Mouse (Mus musculus) hindlimb bud, embryonic 11.5 days (tissue): Measurements from ENCODE around the gene Atcay.
A peak's percentile ranks its signal among the peaks of the same experiment; 100 is the strongest.

Experiments
- DNase-seq: peaks from one replicate; pipeline ENCODE4 v3.0.0-alpha.2; 2012; ENCODE audit warnings: low read depth, low spot score; ENCODE audit errors: extremely low spot score

The Atcay gene

DNA sequence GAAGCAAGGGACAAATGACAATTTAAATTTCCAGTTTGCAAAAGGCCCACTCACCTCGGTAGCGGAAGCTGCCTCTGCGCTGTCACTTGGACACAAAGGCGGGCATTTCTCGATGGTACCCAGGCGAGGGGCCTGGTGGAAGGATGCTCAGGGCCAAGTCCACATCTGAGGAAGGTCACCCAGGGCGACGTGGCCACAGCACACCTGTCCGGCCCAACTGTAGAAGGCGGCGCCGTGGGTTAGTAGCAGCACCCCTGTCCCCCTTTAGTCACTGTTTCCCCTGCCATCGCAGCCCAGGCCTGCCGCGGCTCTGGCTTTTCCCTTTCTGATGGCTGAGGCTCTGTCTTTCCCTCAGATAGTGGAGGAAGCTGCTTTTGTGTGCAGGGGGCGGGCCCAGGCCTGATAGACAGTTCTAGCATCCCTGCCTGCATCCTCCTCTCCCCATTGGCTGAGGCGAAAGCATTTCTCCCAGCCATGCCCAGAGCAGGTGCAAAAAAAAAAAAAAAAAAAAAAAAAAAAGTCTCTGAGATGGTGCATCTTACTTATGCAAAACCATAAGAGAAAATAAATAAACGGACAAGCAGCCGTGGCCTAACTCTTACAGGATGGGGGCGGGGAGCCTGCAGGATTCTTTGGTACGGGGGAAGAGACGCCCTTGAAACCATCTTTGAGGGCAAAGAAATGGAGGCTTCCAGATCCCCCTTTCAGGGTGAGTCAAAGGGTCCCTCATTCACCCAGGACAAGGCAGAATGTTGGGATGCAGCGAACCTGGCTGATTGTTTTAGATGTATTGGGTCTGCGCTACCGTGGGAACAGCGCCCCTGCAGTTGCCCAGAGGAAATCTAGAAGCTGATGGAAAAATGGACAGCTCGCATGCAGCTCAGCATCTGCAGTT lies at the start of gene Atcay:
TSS of gene Atcay (minus strand) at position 396 of the 895 bp plus-strand sequence.
- no peak for DNase-seq

DNA sequence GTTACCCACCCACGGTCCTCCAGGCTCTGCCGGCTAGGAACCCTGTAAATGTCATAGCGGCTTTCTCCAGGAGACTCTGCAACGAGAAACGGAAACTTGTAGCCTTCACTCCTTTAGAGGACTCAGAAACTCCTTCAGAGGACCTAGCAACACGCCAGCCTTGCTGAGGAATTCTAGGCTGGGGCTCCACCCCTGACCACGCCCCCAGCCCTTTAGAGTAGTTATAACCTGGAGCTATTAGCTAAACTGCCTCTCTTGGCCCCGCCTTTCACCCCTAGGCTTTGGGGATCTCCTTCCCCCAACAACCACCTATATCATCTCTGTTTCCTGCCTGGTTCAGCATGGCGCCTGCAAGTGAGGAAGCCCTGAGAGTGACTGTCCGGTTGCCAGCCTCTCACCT lies 48.9 kb upstream of the Atcay start:
- DNase-seq = no peak

GRCm38 (mm10) chr10:81277676-81278075 lies 47.0 kb upstream of the Atcay start:
- no peak for DNase-seq

DNA sequence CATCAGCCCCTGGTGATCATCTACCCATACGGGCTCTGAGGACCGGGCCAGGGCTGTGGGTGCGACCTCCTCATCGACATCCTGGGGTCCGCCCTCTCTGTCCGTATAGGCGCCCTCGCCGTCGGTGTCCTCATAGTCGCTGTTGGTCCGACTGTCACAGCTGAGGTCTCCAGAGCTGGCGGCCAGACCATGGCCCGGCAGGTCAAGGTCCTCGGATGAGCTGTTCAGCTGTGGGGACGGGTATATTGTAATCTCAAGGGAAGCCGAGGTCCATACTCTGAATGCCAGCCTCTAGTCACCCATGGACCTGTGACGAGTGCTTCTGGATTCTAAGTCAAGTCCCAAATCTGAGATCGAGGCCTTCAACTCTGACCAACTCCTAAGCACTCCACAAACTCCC lies 43.2 kb upstream of the Atcay start:
- DNase-seq = no peak

- no peak for DNase-seq
These were observed 41.7 kb upstream of the Atcay start for GRCm38 (mm10) chr10:81272356-81272755.

- no peak for DNase-seq
These were observed 38.2 kb upstream of the Atcay start for GRCm38 (mm10) chr10:81268643-81269412.

DNA sequence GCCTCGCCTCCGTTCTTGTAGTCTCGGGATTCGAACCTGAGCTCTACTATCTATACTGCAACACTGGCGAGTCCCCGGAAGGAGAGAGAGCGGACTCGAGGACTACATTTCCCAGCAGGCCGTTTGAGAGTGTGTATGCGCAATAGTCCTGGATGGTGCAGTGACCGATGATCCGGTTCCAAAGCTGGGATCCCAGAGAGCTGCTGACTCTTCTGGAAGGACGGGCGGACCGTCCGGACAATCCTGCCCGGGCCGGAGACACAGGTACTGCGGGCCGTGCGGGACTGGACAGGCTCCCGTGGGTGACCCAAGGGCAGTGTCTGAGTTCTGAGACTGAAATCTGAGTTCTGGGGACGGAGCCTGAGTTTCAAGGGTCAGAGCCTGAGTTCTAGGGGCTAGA lies 37.4 kb upstream of the Atcay start:
- no peak for DNase-seq

- peak; percentile 77 for DNase-seq
These were observed 35.8 kb upstream of the Atcay start, which contains the start of the genes Mrpl54 and Apba3 for GRCm38 (mm10) chr10:81266211-81267105. Gene Mrpl54 (minus strand): TSS chr10:81266934. Gene Apba3 (plus strand): TSS chr10:81266960.

DNA sequence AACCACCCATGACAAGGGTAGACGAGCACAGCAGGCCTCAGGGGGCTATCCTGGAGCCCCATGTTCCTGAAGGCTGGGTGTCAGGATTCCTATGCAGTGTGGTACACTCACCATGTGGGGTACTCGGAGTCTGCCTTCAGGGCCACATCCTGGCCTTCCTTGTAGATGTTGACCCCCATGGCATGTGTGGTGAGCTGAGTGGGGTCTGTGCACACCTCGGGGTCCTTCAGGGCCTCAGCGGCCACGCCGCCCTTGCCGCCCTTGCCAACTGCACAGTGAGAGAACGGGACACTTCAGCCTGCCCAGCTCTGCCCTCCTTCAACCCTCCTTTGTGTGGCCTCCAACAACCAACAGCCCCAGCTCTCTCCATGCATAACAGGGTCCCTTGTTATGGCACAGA lies 34.9 kb upstream of the Atcay start:
- no peak for DNase-seq

DNA sequence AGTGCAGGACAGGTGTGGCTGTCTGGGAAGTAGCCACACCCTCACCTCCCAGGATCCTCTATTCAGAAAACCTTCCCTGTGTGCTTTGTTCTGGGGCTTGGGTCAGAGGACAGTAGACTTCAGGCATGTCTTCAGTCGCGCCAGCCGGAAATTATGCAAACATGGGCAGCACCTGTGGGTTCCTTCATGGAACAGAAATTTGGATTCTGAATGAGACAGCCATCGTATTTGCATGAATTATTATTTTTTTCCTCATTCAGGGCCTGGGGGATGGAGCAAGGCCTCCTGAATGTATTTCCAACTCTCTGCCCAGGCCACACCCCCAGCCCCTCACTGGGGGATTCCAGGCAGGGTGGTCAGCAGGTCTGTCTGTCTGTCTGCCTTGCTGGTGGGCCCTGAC lies 30.4 kb upstream of the Atcay start:
- no peak for DNase-seq

GRCm38 (mm10) chr10:81259225-81259884 lies 28.7 kb upstream of the Atcay start:
- no peak for DNase-seq

GRCm38 (mm10) chr10:81257158-81258039 lies 26.8 kb upstream of the Atcay start:
- DNase-seq = no peak

GRCm38 (mm10) chr10:81254886-81255285 lies 24.3 kb upstream of the Atcay start:
- DNase-seq = no peak

GRCm38 (mm10) chr10:81252424-81253419 lies 22.1 kb upstream of the Atcay start, which contains the start of gene Matk:
Gene Matk (plus strand): TSS chr10:81252935.
- no peak for DNase-seq

- no peak for DNase-seq
These were observed 18.8 kb upstream of the Atcay start for GRCm38 (mm10) chr10:81249442-81249841.

- DNase-seq = no peak
These were observed 17.2 kb upstream of the Atcay start for GRCm38 (mm10) chr10:81247804-81248203.

- no peak for DNase-seq
These were observed 14.5 kb upstream of the Atcay start for GRCm38 (mm10) chr10:81245166-81245565.

GRCm38 (mm10) chr10:81244595-81244994 lies 14.0 kb upstream of the Atcay start:
- no peak for DNase-seq
